Mouse (Mus musculus) CH12.LX (cell line): ENCODE results near the gene Dolk.

Source experiments
- CTCF ChIP-seq, 2 experiments: IDR thresholded peaks in 1 of 2; conservative IDR thresholded peaks in 1 of 2; 2 replicates each; pipeline ENCODE4 v1.5.1; 2011 to 2012; ENCODE audit warnings: low read depth in 2 of 2, low read length in 2 of 2, improper control_type of control experiment in 1 of 2, inconsistent platforms in 1 of 2, mild to moderate bottlenecking in 1 of 2, moderate library complexity in 1 of 2
- E2F4 ChIP-seq: IDR thresholded peaks from 2 replicates; pipeline ENCODE4 v1.6.1; 2011; ENCODE audit warnings: low read depth, low read length, improper control_type of control experiment; ENCODE audit not compliant: insufficient replicate concordance
- EP300 ChIP-seq: IDR thresholded peaks from 2 replicates; pipeline ENCODE4 v1.6.1; 2011; ENCODE audit warnings: low read length, improper control_type of control experiment
- JUN ChIP-seq: IDR thresholded peaks from 2 replicates; pipeline ENCODE4 v1.6.1; 2011; ENCODE audit warnings: low read depth, mild to moderate bottlenecking, low read length, improper control_type of control experiment, moderate library complexity; ENCODE audit not compliant: insufficient read depth
- MAFK ChIP-seq: IDR thresholded peaks from 2 replicates; pipeline ENCODE4 v1.6.1; 2011; ENCODE audit warnings: low read length, improper control_type of control experiment; ENCODE audit not compliant: insufficient replicate concordance
- POLR2A ChIP-seq: IDR thresholded peaks from 2 replicates; pipeline ENCODE4 v1.6.1; 2011; ENCODE audit warnings: low read depth, mild to moderate bottlenecking, improper control_type of control experiment, low read length
- POLR2AphosphoS2 ChIP-seq: IDR thresholded peaks from 2 replicates; pipeline ENCODE4 v1.6.1; 2011; ENCODE audit warnings: low read depth, low read length, improper control_type of control experiment
- RCOR1 ChIP-seq: conservative IDR thresholded peaks from 2 replicates; pipeline ENCODE4 v1.6.1; 2012; ENCODE audit warnings: low read depth, mild to moderate bottlenecking, inconsistent platforms, low read length, improper control_type of control experiment
- TBP ChIP-seq: conservative IDR thresholded peaks from 2 replicates; pipeline ENCODE4 v1.6.1; 2011; ENCODE audit warnings: low read depth, low read length, improper control_type of control experiment
- ZKSCAN1 ChIP-seq: IDR thresholded peaks from 2 replicates; pipeline ENCODE4 v1.6.1; 2012; ENCODE audit warnings: low read depth, inconsistent platforms, low read length, improper control_type of control experiment, borderline replicate concordance
- ZMIZ1 ChIP-seq: IDR thresholded peaks from 2 replicates; pipeline ENCODE4 v1.6.1; 2012; ENCODE audit warnings: low read depth, mild to moderate bottlenecking, inconsistent platforms, low read length, improper control_type of control experiment

GRCm38 (mm10) chr2:30255631-30256395 is 30.3 kb downstream of the Dolk start:
- TF ChIP-seq POLR2A (no peak), RCOR1 (no peak), CTCF (conservative IDR thresholded peaks at IDR 0.05 in 1 of 2, IDR thresholded peaks at IDR 0.05 in 1 of 2; ENCODE audit: low read depth in 2 of 2, low read length in 2 of 2) (no peak), EP300 (no peak), E2F4 (no peak), JUN (no peak), MAFK (no peak), ZMIZ1 (no peak), ZKSCAN1 (no peak), TBP (no peak), POLR2AphosphoS2 (no peak)
